Mouse (Mus musculus) CH12.LX (cell line): ENCODE measurements at regions not wholly inside any gene's neighbourhood (a gene's known extent, or its start where the extent isn't known, plus 50 kb on each side); places are given as distances from the start of the nearest gene placed in this dataset.

ENCODE experiments used
- DNase-seq: peaks from one replicate; pipeline ENCODE4 v3.0.0-alpha.2; 2013; ENCODE audit errors: extremely low read depth
- H3K27ac ChIP-seq: 2 replicates; pipeline ENCODE4 v1.5.1; 2012; ENCODE audit warnings: low read depth, mild to moderate bottlenecking, control low read depth, moderate library complexity; ENCODE audit not compliant: insufficient read depth
- H3K27me3 ChIP-seq: replicated peaks from 2 replicates; pipeline ENCODE3; 2012; ENCODE audit warnings: inconsistent platforms
- H3K36me3 ChIP-seq, 2 experiments: replicated peaks in 1 of 2; 2 replicates each; pipeline versions ENCODE3 to v1.6.1; 2012; ENCODE audit warnings: inconsistent platforms in 1 of 2, low read length in 1 of 2, mild to moderate bottlenecking in 1 of 2, mixed read lengths in 1 of 2, moderate library complexity in 1 of 2; ENCODE audit not compliant: control insufficient read depth in 1 of 2, insufficient read depth in 1 of 2
- H3K4me1 ChIP-seq, 2 experiments: 2 replicates each; pipeline ENCODE4 v1.6.1; 2012; ENCODE audit warnings: inconsistent platforms in 1 of 2, moderate library complexity in 1 of 2; ENCODE audit not compliant: insufficient read depth in 2 of 2, control insufficient read depth in 1 of 2
- H3K4me2 ChIP-seq: 2 replicates; pipeline ENCODE4 v1.6.1; 2012; ENCODE audit warnings: low read depth, mild to moderate bottlenecking, control low read depth; ENCODE audit not compliant: poor library complexity, insufficient read depth, severe bottlenecking
- H3K4me3 ChIP-seq, 3 experiments: fragments of 150-350 bp in 1 of 3; sonication (generic) in 1 of 3; replicated peaks in 1 of 3; 2 replicates each; pipeline versions ENCODE3 to v1.5.1; 2011 to 2012; ENCODE audit warnings: low read depth in 2 of 3, low read length in 2 of 3, mild to moderate bottlenecking in 2 of 3, moderate library complexity in 2 of 3, control low read depth in 1 of 3, improper control_type of control experiment in 1 of 3, inconsistent platforms in 1 of 3, mixed read lengths in 1 of 3; ENCODE audit not compliant: poor library complexity in 1 of 3
- H3K79me2 ChIP-seq: replicated peaks from 2 replicates; pipeline ENCODE4 v1.6.1; 2012; ENCODE audit warnings: mild to moderate bottlenecking, moderate library complexity; ENCODE audit not compliant: control insufficient read depth, poor library complexity, insufficient read depth, severe bottlenecking; ENCODE audit errors: extremely low read depth
- H3K9ac ChIP-seq: 2 replicates; pipeline ENCODE4 v1.6.1; 2012; ENCODE audit warnings: low read depth, mild to moderate bottlenecking, control low read depth, moderate library complexity; ENCODE audit not compliant: insufficient read depth
- H3K9me3 ChIP-seq: replicated peaks from 2 replicates; pipeline ENCODE3; 2012; ENCODE audit warnings: low read length, inconsistent platforms, mixed read lengths
- BHLHE40 ChIP-seq: IDR thresholded peaks from 2 replicates; pipeline ENCODE4 v1.6.1; 2011; ENCODE audit warnings: mild to moderate bottlenecking, low read depth, low read length, improper control_type of control experiment
- CHD1 ChIP-seq: IDR thresholded peaks from 2 replicates; pipeline ENCODE4 v1.6.1; 2012; ENCODE audit warnings: low read depth, low read length, improper control_type of control experiment, inconsistent platforms
- EP300 ChIP-seq: IDR thresholded peaks from 2 replicates; pipeline ENCODE4 v1.6.1; 2011; ENCODE audit warnings: low read length, improper control_type of control experiment
- HCFC1 ChIP-seq: IDR thresholded peaks from 2 replicates; pipeline ENCODE4 v1.6.1; 2012; ENCODE audit warnings: low read depth, mild to moderate bottlenecking, inconsistent platforms, low read length, improper control_type of control experiment
- IRF4 ChIP-seq: IDR thresholded peaks from 2 replicates; pipeline ENCODE4 v1.6.1; 2014; ENCODE audit warnings: low read depth, mild to moderate bottlenecking, inconsistent platforms, low read length, improper control_type of control experiment
- JUND ChIP-seq: conservative IDR thresholded peaks from 2 replicates; pipeline ENCODE4 v1.6.1; 2011; ENCODE audit warnings: low read depth, low read length, improper control_type of control experiment
- KAT2A ChIP-seq: IDR thresholded peaks from 2 replicates; pipeline ENCODE4 v1.6.1; 2012; ENCODE audit warnings: low read length, improper control_type of control experiment, inconsistent platforms; ENCODE audit not compliant: insufficient replicate concordance
- MEF2A ChIP-seq: IDR thresholded peaks from 2 replicates; pipeline ENCODE4 v1.6.1; 2014; ENCODE audit warnings: low read depth, mild to moderate bottlenecking, inconsistent platforms, low read length, improper control_type of control experiment, borderline replicate concordance
- NELFE ChIP-seq: IDR thresholded peaks from 2 replicates; pipeline ENCODE4 v1.6.1; 2011; ENCODE audit warnings: low read depth, low read length, improper control_type of control experiment
- TBP ChIP-seq: conservative IDR thresholded peaks from 2 replicates; pipeline ENCODE4 v1.6.1; 2011; ENCODE audit warnings: low read depth, low read length, improper control_type of control experiment
- USF2 ChIP-seq: conservative IDR thresholded peaks from 2 replicates; pipeline ENCODE4 v1.6.1; 2011; ENCODE audit warnings: low read depth, low read length, improper control_type of control experiment
- ZKSCAN1 ChIP-seq: IDR thresholded peaks from 2 replicates; pipeline ENCODE4 v1.6.1; 2012; ENCODE audit warnings: low read depth, inconsistent platforms, low read length, improper control_type of control experiment, borderline replicate concordance
- ZNF384 ChIP-seq: IDR thresholded peaks from 2 replicates; pipeline ENCODE4 v1.6.1; 2012; ENCODE audit warnings: low read depth, low read length, improper control_type of control experiment, inconsistent platforms
- dilution Hi-C: fragments of 300-500 bp; cut with MboI; formaldehyde crosslinking; loops from 2 replicates; pipeline ENCODE4 v1.14.3; 2020; ENCODE audit warnings: low sequenced_read_pairs; ENCODE audit not compliant: extremely low pct_unique_long_range_greater_than_20kb, extremely low pct_ligation_motif_present
- in situ Hi-C: fragments of 300-500 bp; cut with MboI; formaldehyde crosslinking; loops from 3 replicates; pipeline ENCODE4 v1.14.3; 2019; ENCODE audit warnings: low sequenced_read_pairs, low pct_ligation_motif_present, low pct_unique_long_range_greater_than_20kb, mixed read lengths

GRCm38 (mm10) chr1:184617853-184618454 is 114.5 kb downstream of the Hlx start (continued):
- TF ChIP-seq USF2 = no peak

DNA sequence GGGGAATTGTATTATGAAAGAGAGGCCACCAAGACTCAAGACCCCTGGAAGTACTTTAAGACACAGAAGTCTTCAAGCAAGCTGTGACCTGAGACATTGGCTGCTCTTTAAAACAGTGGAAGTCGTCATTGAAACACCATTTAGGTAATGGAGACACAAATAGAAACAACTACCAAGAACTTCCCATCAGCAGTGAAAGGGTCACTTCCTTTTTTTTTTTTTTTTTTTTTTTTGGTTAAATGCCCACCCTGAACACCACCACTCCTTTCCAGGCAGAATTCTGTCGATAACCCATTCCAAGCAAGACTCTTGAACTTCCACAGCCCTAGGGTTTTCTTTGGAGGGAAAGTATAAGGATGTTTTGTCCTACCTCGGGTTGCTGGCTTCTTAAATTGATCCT is 116.4 kb downstream of the Hlx start:
- DNase-seq = no peak
- Histone ChIP-seq H3K4me1 (peaks cover 5 to 33% of the 10 kb centered on the region in 2 experiments), H3K27ac (no peak overlapping the region), H3K4me2 (no peak overlapping the region), H3K36me3 (no peaks in the 10 kb centered on the region), H3K9ac (no peak overlapping the region), H3K9me3 (peaks cover 3% of the 10 kb centered on the region), H3K79me2 (no peaks in the 10 kb centered on the region), H3K27me3 (no peaks in the 10 kb centered on the region), H3K4me3 (no peak overlapping the region)
- TF ChIP-seq ZNF384 (peak; percentile 92), TBP (no peak), CHD1 (no peak), JUND (no peak), IRF4 (0 out of 2 replicates have a peak, but pooled peaks have one; percentile 29), ZKSCAN1 (no peak), NELFE (no peak), HCFC1 (no peak), MEF2A (peak; percentile 76; the same call in 1 of the 2 replicates), BHLHE40 (no peak), EP300 (peak; percentile 12; the same call in 1 of the 2 replicates)
- in situ Hi-C loops (no loop called here), dilution Hi-C loops (no loop called here)

- Histone ChIP-seq H3K4me1 (peaks cover 2 to 27% of the 10 kb centered on the region in 2 experiments), H3K27ac (no peak overlapping the region), H3K4me2 (no peak overlapping the region), H3K9ac (no peak overlapping the region)
- peak; percentile 52; the same call in 1 of the 2 replicates for TF ChIP-seq ZNF384
- TF ChIP-seq KAT2A = no peak
- TF ChIP-seq, all 38 proteins: peak for 1
- dilution Hi-C loops (no loop called here), in situ Hi-C loops (no loop called here)
- Histone ChIP-seq H3K4me3 (no peak overlapping the region), H3K27me3 (no peaks in the 10 kb centered on the region), H3K9me3 (peaks cover 3% of the 10 kb centered on the region), H3K36me3 (no peaks in the 10 kb centered on the region), H3K79me2 (no peaks in the 10 kb centered on the region)
- DNase-seq = no peak
Observed at GRCm38 (mm10) chr1:184614699-184615415, 117.6 kb downstream of the Hlx start.
